In the genomic region with DNA sequence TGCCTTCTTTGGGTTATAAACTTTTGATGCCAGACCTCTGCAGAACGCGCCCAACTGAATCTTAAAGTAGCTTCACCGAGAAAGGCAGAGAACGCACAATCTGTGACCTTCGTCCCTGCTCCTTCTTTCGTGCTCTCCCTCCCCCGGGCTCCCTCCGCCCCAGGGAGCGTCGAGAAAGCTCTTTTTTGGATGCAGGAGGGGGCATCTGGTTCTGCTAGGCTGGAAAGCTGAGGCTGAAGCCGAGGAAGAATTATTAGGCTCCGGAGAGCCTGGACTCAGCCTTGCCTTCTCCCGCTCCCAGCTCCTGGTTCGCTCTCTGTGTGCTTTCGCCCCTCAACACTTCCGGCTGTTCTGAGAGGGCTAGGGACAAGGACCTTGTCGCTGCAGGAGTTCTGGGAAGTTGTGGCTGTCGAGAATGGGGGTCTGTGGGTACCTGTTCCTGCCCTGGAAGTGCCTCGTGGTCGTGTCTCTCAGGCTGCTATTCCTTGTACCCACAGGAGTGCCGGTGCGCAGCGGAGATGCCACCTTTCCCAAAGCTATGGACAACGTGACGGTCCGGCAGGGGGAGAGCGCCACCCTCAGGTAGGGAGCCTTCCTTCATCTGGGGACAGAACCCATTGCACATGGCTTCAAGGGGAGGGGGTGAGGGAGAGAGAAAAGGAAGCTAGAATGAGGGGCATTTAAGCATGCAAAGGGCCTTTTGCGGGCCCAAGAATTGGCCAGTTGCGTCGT, we compare ENCODE assay signal across 8 mouse cellular contexts.
A peak's percentile ranks its signal among the peaks of the same experiment; 100 is the strongest.
DNase-seq lines count a peak whose midpoint lies in the region; ATAC-seq lines count a peak whose summit lies in the region.

No protein-coding gene starts in this region.

- DNase-seq in kidney, adult 8-10 months, result no peak
- DNase-seq in cerebellum, postnatal 14 days, result peak; percentile 92 to 95
- peak; percentile 64 to 80 for DNase-seq in frontal cortex, postnatal 14 days (ENCODE audit: low spot score in 2 of 2)
- DNase-seq in layer of hippocampus, adult 18-20 months (ENCODE audit: low spot score in 2 of 2), result peak; percentile 48 to 77
- peak; percentile 68 for DNase-seq in lung, postnatal 10 days
- DNase-seq in right cerebral cortex, postnatal 4 days, result peak; percentile 84
- DNase-seq in urinary bladder, postnatal 10 days (ENCODE audit: low spot score), result no peak

- peak overlapping the region; percentile 98 for H3K4me2 ChIP-seq in kidney, embryonic 16.5 days (replicated peaks; ENCODE audit: low read depth, low read length)

- H3K9ac ChIP-seq in kidney, embryonic 16.5 days (replicated peaks; ENCODE audit: low read length), result peak overlapping the region; percentile 55; the same call in 1 of the 2 replicates

- peaks cover 14% of the 10 kb centered on the region for H3K4me1 ChIP-seq in kidney, embryonic 16.5 days (ENCODE audit: insufficient read depth, low read length)

- H3K27me3 ChIP-seq in kidney, embryonic 16.5 days (ENCODE audit: insufficient read depth, low read length), result peaks cover 37% of the 10 kb centered on the region

- peak; percentile 72; the same call in 1 of the 2 replicates for ATAC-seq in kidney, embryonic 16.5 days (ENCODE audit: low FRiP score, low TSS enrichment)

- no peak overlapping the region for H3K27ac ChIP-seq in kidney, embryonic 16.5 days (ENCODE audit: low read length)

- H3K9me3 ChIP-seq in kidney, embryonic 16.5 days (ENCODE audit: low read length), result no peaks in the 10 kb centered on the region

- 3% methylated on average over 30 of the region's 30 CpGs for WGBS in kidney, embryonic 16.5 days

- no peaks in the 10 kb centered on the region for H3K36me3 ChIP-seq in kidney, embryonic 16.5 days (ENCODE audit: insufficient read depth, low read length)

- peak overlapping the region; percentile 60 for H3K4me3 ChIP-seq in kidney, embryonic 16.5 days (ENCODE audit: low read length)

Comparison
In these comparisons a context has a peak if more than half of its experiments do, and no peak if none do; other contexts are left out.
1. DNase-seq: peak in cerebellum, postnatal 14 days (2 of 2), frontal cortex, postnatal 14 days (2 of 2), layer of hippocampus, adult 18-20 months (2 of 2), lung, postnatal 10 days (single experiment) and right cerebral cortex, postnatal 4 days (single experiment); none in kidney, adult 8-10 months (0 of 2) and urinary bladder, postnatal 10 days (single experiment).